Mouse (Mus musculus) neural tube, embryonic 13.5 days (tissue): ENCODE measurements at regions not wholly inside any gene's neighbourhood (a gene's known extent, or its start where the extent isn't known, plus 50 kb on each side); places are given as distances from the start of the nearest gene placed in this dataset.
"Not testable (repeated sequence)": the region's sequence is repeated elsewhere in the genome, so short reads cannot be mapped to it uniquely, and the experiment has no call there.

Source experiments
- ATAC-seq: fragments of 200-750 bp; cut with Nextera tagmentation; 2 replicates; pipeline ENCODE4 v1.8.0; 2017; ENCODE audit warnings: low read depth, mild to moderate bottlenecking, moderate TSS enrichment, moderate library complexity
- H3K27ac ChIP-seq: fragments of 300-500 bp; sonication (generic); replicated peaks from 2 replicates; pipeline ENCODE4 v1.5.1; 2015; ENCODE audit warnings: moderate library complexity, mild to moderate bottlenecking, inconsistent platforms
- H3K27me3 ChIP-seq: fragments of 300-500 bp; sonication (generic); 2 replicates; pipeline ENCODE4 v1.6.1; 2015; ENCODE audit warnings: mild to moderate bottlenecking, inconsistent platforms
- H3K36me3 ChIP-seq: fragments of 300-500 bp; sonication (generic); 2 replicates; pipeline ENCODE4 v1.6.1; 2015; ENCODE audit warnings: mild to moderate bottlenecking, inconsistent platforms
- H3K4me1 ChIP-seq: fragments of 300-500 bp; sonication (generic); replicated peaks from 2 replicates; pipeline ENCODE4 v1.6.1; 2015; ENCODE audit warnings: inconsistent platforms
- H3K4me2 ChIP-seq: fragments of 300-500 bp; sonication (generic); 2 replicates; pipeline ENCODE4 v1.6.1; 2015; ENCODE audit warnings: inconsistent platforms, mild to moderate bottlenecking, moderate library complexity
- H3K4me3 ChIP-seq: fragments of 300-500 bp; sonication (generic); 2 replicates; pipeline ENCODE4 v1.5.1; 2015; ENCODE audit warnings: mild to moderate bottlenecking, inconsistent platforms
- H3K9ac ChIP-seq: fragments of 300-500 bp; sonication (generic); 2 replicates; pipeline ENCODE4 v1.6.1; 2015; ENCODE audit warnings: moderate library complexity, mild to moderate bottlenecking, inconsistent platforms
- H3K9me3 ChIP-seq: fragments of 300-500 bp; sonication (generic); 2 replicates; pipeline ENCODE4 v1.6.1; 2016; ENCODE audit warnings: inconsistent platforms
- WGBS: fragments of 180-500 bp; shearing (Covaris S2); methylation state at CpG from one replicate; pipeline ENCODE4 v1.1.7; 2015; 5-methylcytosine and 5-hydroxymethylcytosine counted together

DNA sequence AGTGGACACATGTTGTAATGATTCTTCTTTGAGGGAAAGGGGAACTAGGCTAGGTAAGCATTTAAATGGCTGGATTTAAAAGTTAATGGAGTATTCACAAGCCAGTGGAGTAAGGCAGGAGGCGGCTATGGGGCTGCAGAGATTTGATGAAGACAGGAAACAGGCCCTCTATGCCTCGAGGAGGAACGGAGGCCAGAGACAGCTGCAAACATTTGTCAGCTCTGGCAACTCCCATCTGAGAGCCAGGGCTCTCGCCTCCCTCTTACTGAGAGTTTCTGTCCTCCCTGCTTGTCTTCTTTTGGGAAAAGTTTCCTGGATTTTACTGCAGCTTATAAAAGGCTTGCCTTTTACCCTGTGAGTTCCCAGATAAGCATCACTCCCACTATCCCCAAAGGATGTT, 134.9 kb upstream of the Tas2r119 start:
- Histone ChIP-seq H3K27ac (no peak overlapping the region), H3K36me3 (no peaks in the 10 kb centered on the region), H3K9me3 (no peaks in the 10 kb centered on the region), H3K27me3 (no peaks in the 10 kb centered on the region), H3K4me3 (no peak overlapping the region), H3K9ac (no peak overlapping the region), H3K4me2 (no peak overlapping the region), H3K4me1 (no peaks in the 10 kb centered on the region)
- 51% methylated on average over 4 of the region's 4 CpGs for WGBS
- no peak for ATAC-seq

DNA sequence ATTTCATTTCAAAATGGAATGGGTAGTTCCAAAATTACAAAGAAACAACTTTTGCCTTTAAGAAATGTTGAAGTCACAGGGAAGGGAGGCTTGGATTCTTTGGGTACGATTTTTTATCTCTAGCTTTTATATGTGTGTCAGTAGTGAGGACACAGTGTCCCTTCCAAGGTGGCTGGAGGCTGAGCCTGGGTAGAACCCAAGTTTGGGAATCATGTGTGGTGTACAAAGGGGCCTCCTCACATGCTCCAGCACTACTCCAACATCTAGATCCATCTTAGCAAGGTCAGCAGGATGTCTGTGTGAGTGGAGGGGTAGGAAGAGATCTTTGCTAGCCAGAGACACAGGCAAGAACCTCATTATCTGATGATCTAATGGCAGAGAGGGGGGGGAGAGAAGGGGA, 134.5 kb upstream of the Tas2r119 start:
- no peak overlapping the region for H3K9ac ChIP-seq
- H3K4me1 ChIP-seq = no peaks in the 10 kb centered on the region
- no peaks in the 10 kb centered on the region for H3K27me3 ChIP-seq
- no peak overlapping the region for H3K4me3 ChIP-seq
- WGBS = 73% methylated on average over 1 of the region's 1 CpGs
- H3K36me3 ChIP-seq = no peaks in the 10 kb centered on the region
- no peaks in the 10 kb centered on the region for H3K9me3 ChIP-seq
- no peak overlapping the region for H3K4me2 ChIP-seq
- no peak for ATAC-seq
- H3K27ac ChIP-seq = no peak overlapping the region

DNA sequence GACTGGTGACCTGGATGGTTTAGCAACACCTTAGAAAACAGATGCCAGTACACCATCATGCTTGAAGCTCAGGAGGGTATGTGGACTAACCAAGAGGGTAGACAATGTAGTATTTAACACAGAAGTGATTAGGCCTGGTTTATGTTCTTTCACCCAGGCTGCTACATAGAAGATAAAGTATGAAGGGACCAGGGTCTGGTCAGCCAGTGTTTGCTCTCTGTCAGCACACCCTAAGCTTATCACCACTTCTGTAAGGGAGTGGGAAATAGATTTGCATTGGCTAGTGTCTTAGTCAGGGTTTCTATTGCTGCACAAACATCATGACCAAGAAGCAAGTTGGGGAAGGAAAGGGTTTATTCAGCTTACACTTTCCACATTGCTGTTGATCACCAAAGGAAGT, 133.9 kb upstream of the Tas2r119 start:
- H3K36me3 ChIP-seq = no peaks in the 10 kb centered on the region
- H3K4me1 ChIP-seq = no peaks in the 10 kb centered on the region
- ATAC-seq = no peak
- no peaks in the 10 kb centered on the region for H3K27me3 ChIP-seq
- no peak overlapping the region for H3K9ac ChIP-seq
- H3K4me2 ChIP-seq = no peak overlapping the region
- H3K9me3 ChIP-seq = no peaks in the 10 kb centered on the region
- no peak overlapping the region for H3K27ac ChIP-seq
- no peak overlapping the region for H3K4me3 ChIP-seq

DNA sequence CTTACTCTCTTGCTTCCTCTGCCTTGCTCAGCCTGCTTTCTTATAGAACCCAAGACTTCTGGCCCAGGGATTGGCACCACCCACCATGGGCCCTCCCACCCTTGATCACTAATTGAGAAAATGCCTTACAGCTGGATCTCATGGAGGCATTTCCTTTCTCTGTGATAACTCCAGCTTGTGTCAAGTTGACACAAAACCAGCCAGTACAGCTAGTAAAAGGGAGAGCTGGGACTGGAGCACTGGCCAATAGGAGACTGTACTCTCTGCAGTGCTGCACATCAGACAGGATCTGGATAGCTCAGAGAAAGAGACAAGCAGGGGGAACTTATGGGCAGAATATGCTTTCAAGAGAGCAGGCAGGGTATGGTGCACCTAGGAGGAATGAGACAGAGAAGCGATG, 133.4 kb upstream of the Tas2r119 start:
- H3K4me3 ChIP-seq, H3K36me3 ChIP-seq, H3K9me3 ChIP-seq, H3K9ac ChIP-seq, H3K4me1 ChIP-seq, ATAC-seq, H3K27me3 ChIP-seq, H3K4me2 ChIP-seq, H3K27ac ChIP-seq: not testable (repeated sequence)
- WGBS = 100% methylated on average over 1 of the region's 1 CpGs

DNA sequence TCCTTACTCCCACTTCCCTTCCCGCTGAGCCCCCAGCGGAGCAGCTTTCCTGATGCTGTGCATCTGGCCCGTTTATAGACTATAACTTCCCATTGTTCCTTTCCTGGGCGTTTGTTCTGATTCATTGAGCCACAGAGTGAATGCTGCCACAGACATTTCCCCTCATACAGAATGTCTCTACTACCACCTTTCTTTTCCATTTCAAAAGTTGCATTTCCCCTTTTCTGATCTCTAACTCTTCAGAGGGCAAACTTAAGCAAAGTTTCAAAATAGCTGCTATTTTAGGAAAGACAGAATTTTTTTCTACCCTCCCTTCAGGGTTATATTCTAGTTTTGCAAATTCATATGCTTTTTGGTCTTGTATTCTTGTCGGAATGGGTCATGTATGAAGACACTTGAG, 128.3 kb upstream of the Tas2r119 start:
- no peak overlapping the region for H3K4me3 ChIP-seq
- no peak overlapping the region for H3K9ac ChIP-seq
- H3K36me3 ChIP-seq = no peaks in the 10 kb centered on the region
- 32% methylated on average over 5 of the region's 5 CpGs for WGBS
- no peak overlapping the region for H3K4me2 ChIP-seq
- 0 out of 2 replicates have a peak, but pooled peaks cover 4% of the 10 kb centered on the region for H3K4me1 ChIP-seq
- no peak for ATAC-seq
- no peaks in the 10 kb centered on the region for H3K27me3 ChIP-seq
- no peak overlapping the region for H3K27ac ChIP-seq
- no peaks in the 10 kb centered on the region for H3K9me3 ChIP-seq

DNA sequence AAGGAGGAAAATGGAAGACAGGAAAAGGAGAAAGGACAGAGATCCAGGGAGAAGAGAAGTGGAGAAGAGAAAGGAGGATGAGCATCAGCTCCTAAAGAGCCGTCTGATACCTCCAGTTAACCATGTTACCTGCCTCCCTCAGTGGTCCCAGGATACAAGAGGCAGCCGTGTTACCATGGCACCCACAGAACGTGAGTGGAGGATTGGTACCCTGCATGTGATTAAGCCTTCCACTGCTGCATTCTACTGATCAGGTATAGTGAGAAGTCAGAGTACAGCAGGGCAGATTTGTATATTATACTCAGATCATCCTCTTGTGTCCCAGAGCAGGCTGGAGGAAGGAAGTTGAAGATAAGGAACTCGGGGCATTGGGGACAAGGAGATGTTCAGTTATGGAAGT, 115.5 kb upstream of the Tas2r119 start:
- no peak overlapping the region for H3K4me3 ChIP-seq
- no peaks in the 10 kb centered on the region for H3K9me3 ChIP-seq
- no peak overlapping the region for H3K27ac ChIP-seq
- no peaks in the 10 kb centered on the region; the same call in 1 of the 2 replicates for H3K4me1 ChIP-seq
- no peaks in the 10 kb centered on the region for H3K27me3 ChIP-seq
- H3K36me3 ChIP-seq = no peaks in the 10 kb centered on the region
- no peak overlapping the region for H3K9ac ChIP-seq
- WGBS = 77% methylated on average over 4 of the region's 4 CpGs
- ATAC-seq = no peak
- no peak overlapping the region for H3K4me2 ChIP-seq

DNA sequence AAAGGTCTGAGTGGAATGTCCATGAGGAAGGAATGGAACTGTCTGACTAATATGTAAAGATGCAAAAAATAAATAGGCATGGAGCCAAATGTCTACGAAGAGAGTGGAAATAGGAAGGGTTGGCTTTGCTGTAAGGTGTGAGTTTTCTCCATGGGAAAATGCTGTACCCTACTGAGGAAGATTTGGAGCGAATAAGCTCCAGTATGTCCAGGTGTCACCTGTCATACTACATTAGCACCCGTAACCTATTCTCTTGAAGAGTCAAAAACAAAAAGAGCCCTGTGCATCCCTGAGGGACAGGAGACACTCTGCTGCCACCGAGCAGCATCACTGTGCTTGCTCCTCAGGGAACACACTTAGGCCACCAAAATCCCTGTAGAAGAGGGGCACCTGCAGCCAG, 95.0 kb upstream of the Tas2r119 start:
- ATAC-seq = no peak
- H3K4me1 ChIP-seq = no peaks in the 10 kb centered on the region
- no peaks in the 10 kb centered on the region for H3K27me3 ChIP-seq
- H3K9ac ChIP-seq = no peak overlapping the region
- no peaks in the 10 kb centered on the region for H3K9me3 ChIP-seq
- H3K4me2 ChIP-seq = no peak overlapping the region
- 89% methylated on average over 4 of the region's 4 CpGs for WGBS
- no peak overlapping the region for H3K27ac ChIP-seq
- no peak overlapping the region for H3K4me3 ChIP-seq
- H3K36me3 ChIP-seq = no peaks in the 10 kb centered on the region

DNA sequence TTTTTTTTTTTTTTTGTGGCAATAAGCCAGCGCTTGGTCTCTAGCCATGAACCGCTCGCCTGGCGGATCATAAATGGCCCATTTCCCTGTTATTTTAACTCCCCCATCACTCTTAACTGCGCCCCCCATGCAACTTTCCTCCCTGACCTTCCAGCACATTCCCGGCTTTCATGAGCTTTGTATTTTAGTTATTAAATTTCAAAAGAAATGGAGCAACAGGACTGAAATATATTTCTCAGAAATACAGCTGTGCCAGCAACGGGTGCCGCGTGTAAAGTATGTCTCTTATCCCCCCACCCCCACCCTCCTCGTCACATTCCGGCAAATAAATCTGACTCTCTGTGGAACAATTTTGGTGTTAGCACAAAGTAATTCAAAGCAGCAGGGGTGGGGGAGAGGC, 83.2 kb upstream of the Tas2r119 start:
- Histone ChIP-seq H3K4me2 (peak overlapping the region; percentile 29), H3K9me3 (no peaks in the 10 kb centered on the region), H3K27me3 (no peaks in the 10 kb centered on the region), H3K9ac (no peak overlapping the region), H3K27ac (no peak overlapping the region), H3K36me3 (no peaks in the 10 kb centered on the region), H3K4me1 (peaks cover 12% of the 10 kb centered on the region), H3K4me3 (no peak overlapping the region)
- 54% methylated on average over 11 of the region's 11 CpGs for WGBS
- peak; percentile 53; the same call in 1 of the 2 replicates for ATAC-seq

DNA sequence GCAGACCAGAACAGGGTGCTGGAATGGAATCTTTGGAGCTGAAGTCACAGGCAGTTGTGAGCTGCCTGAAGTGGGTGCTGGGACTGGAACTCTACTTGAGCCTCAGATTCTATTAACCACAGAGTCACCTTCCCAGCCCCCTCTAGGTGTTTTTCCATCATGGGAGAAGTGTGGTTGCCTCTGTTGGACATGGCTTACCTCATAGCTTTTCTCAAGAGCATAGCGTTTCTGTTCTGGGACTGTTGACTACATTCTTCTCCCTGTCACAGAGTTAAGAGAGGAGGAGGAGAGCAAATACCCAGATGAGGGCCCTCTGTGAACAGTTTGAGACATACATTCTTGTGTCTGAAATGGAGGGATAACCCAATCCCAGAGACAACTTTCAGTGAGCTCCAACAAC, 81.5 kb upstream of the Tas2r119 start:
- Histone ChIP-seq H3K36me3 (no peaks in the 10 kb centered on the region), H3K4me3 (no peak overlapping the region), H3K27ac (no peak overlapping the region), H3K4me2 (no peak overlapping the region), H3K9me3 (no peaks in the 10 kb centered on the region), H3K9ac (no peak overlapping the region), H3K27me3 (no peaks in the 10 kb centered on the region), H3K4me1 (peaks cover 12% of the 10 kb centered on the region)
- no peak for ATAC-seq
- WGBS = 93% methylated on average over 1 of the region's 1 CpGs

DNA sequence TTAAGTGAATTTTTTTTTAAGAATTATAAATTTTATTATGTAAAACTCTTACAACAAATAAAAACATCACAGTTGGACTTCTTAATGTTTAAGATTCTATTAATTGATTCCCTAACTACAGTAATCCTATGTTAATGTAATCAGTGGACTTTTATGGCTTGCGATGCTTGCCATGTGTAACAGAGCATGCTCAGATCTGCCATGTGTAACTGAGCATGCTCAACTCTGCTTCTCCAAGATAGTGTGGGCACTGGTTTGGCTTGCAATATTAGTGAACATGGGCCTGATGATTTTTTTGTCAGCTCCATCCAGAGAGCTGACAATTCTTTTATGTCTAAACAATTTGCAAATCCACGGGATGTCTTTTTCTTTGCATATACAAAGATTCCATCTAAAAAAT, 66.4 kb upstream of the Tas2r119 start:
- WGBS = 93% methylated on average over 2 of the region's 2 CpGs
- ATAC-seq = no peak
- no peak overlapping the region for H3K27ac ChIP-seq
- no peak overlapping the region for H3K9ac ChIP-seq
- no peaks in the 10 kb centered on the region for H3K4me1 ChIP-seq
- no peak overlapping the region for H3K4me3 ChIP-seq
- no peaks in the 10 kb centered on the region for H3K9me3 ChIP-seq
- no peaks in the 10 kb centered on the region for H3K27me3 ChIP-seq
- H3K4me2 ChIP-seq = no peak overlapping the region
- no peaks in the 10 kb centered on the region for H3K36me3 ChIP-seq
